Mouse (Mus musculus): Measurements from ENCODE around the gene Zfand6. TPM values are rescaled to one million over a fixed set of nuclear protein-coding genes. Genes with fewer than 3 reads are reported as not detected.

Zfand6 gene
- polyA plus RNA-seq, 1 experiment = not detected

DNA sequence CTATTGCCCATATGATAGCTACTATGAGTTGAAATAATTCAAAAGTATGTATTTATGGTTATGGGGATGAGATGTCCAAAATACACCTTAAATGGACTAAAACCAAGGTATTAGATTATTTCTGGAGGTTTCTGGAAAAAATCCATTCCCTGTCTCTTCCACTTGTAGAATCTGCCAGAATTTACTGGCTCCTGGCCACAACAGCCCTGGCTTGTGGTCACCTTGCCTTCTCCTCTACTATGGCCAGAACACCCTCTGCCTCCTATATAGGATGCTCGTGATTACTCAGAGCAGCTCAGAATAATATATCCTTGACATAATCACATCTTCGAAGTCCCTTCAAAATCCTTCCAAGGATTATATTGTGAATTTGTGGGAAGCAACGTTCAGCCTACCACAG, 125.5 kb downstream of the Zfand6 start:
- TF ChIP-seq POLR2A (IDR thresholded peaks at IDR 0.05; ENCODE audit: insufficient read depth, low read depth, low read length) = no peak
- no peak for TF ChIP-seq CTCF (IDR thresholded peaks at IDR 0.05; ENCODE audit: insufficient read depth, low read depth, low read length)
- 89% methylated on average over 3 of the region's 3 CpGs for WGBS
- H3K4me1 ChIP-seq (ENCODE audit: control insufficient read depth, insufficient read depth, low read length) = no peaks in the 10 kb centered on the region
- H3K4me3 ChIP-seq (ENCODE audit: insufficient read depth, low read depth, low read length) = no peak overlapping the region
- no peak overlapping the region for H3K27ac ChIP-seq (ENCODE audit: insufficient read depth, low read depth, low read length)

Other genes with a start within 250 kb of the Zfand6 start
- not detected in 2 replicates for gene Gm2115, start 161.0 kb downstream of the Zfand6 start, polyA plus RNA-seq (2012; ENCODE audit: insufficient read depth, insufficient read length, low replicate concordance, missing spikeins)
- not detected in 2 replicates for gene Fah, start 83.2 kb downstream of the Zfand6 start, polyA plus RNA-seq (2012; ENCODE audit: insufficient read depth, insufficient read length, low replicate concordance, missing spikeins)
- not detected in 2 replicates for gene Olfr291, start 163.6 kb upstream of the Zfand6 start, polyA plus RNA-seq (2012; ENCODE audit: insufficient read depth, insufficient read length, low replicate concordance, missing spikeins)